Mouse (Mus musculus): Measurements from ENCODE around the gene Tmem95.

DNA sequence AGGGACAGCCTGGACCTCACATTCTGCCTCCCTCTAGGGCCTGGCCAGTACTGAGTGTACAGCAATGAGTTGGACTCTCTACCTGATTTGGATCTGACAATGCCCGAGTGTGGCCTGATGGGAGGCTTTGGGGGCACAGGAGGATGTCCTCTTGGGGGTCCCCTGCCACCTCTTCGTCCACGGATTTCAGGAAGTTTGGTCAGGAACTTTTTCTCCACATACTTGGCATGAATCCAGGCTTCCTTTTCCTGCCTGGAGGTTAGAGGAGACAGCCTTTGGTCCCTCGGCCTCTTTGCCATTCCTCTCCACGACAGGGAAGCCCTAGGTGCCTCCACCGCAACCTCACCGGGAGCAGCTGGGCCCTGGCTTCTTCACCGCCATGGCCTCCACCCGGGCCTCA, 6.4 kb upstream of the Tmem95 start:
- TF ChIP-seq EP300 (optimal IDR thresholded peaks at IDR 0.05) (no peak), CTCF (IDR thresholded peaks at IDR 0.05; ENCODE audit: low read depth) (no peak)
